Mouse (Mus musculus) liver, postnatal 0 days (tissue): ENCODE data around the gene Stmnd1.

Experiments used
- CTCF ChIP-seq: sonication (generic); IDR thresholded peaks from 2 replicates; pipeline ENCODE4 v1.5.1; 2016; ENCODE audit warnings: antibody characterized with exemption, low read depth
- EP300 ChIP-seq: IDR thresholded peaks from 2 replicates; pipeline ENCODE4 v1.6.1; 2016; ENCODE audit warnings: antibody characterized with exemption, low read depth, mild to moderate bottlenecking

GRCm38 (mm10) chr13:46267783-46268182 lies 5.7 kb upstream of the Stmnd1 start:
- no peak for TF ChIP-seq CTCF
- TF ChIP-seq EP300: no peak
